8 mouse cellular contexts compared by ENCODE assay signal in the genomic region with DNA sequence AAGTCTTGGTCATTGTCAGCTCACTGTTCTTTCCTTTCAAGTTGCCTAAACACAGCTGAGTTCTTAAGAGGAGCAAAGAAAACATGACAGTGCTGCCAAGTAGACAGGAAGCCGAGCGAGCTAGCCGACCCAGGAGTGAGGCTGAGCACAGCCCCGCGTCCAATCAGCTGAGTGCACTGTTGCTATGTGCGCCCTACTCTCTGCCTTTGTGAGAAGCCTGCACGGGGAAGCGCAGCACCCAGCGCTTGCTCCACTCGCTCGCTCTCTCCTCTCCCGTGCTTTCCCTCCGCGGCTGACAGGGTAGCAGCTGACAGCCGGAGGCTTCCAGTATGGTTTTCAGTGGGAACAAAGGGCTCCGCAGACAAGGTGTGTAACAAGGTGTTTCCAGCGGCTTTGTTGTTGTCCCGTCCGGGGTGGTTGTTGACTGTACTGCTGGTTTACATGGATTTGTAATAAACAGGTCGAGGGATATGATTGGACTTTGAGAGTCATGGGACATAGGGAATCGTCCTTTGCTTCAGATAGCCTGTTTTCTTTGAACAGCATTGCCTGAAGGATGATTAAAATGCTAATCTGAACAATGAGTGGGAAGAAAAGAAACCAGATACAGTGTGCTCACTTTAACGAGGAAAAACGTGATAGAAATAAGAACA. TPM values are rescaled to one million over a fixed set of nuclear protein-coding genes. Genes with fewer than 3 reads are reported as not detected.
DNase-seq lines count a peak whose midpoint lies in the region; ATAC-seq and TF ChIP-seq lines count a peak whose summit lies in the region.

No protein-coding gene starts in this region.

- 0 out of 2 replicates have a peak overlapping the region, but pooled peaks have one; percentile 18 for H3K9ac ChIP-seq in ES-E14 (ENCODE audit: insufficient read depth, low read depth, low read length, poor library complexity, severe bottlenecking)
- H3K9ac ChIP-seq in neural tube, embryonic 15.5 days (replicated peaks), result peak overlapping the region; percentile 71

- in situ Hi-C loops in ES-E14 (cut with MboI; ENCODE audit: low sequenced_read_pairs in 2 of 2, unreplicated experiment in 2 of 2), result no loop called here

- H3K9me3 ChIP-seq in ES-E14 (ENCODE audit: control insufficient read depth, insufficient read depth, low read depth, low read length), result no peaks in the 10 kb centered on the region
- H3K9me3 ChIP-seq in neural tube, embryonic 15.5 days (replicated peaks), result no peaks in the 10 kb centered on the region

- H3K4me1 ChIP-seq in ES-E14 (ENCODE audit: control insufficient read depth in 2 of 2, insufficient read depth in 2 of 2, low read length in 2 of 2, poor library complexity in 1 of 2), result peaks cover 0 to 2% of the 10 kb centered on the region in 2 experiments; a peak in 3 of 4 replicates
- peaks cover 20% of the 10 kb centered on the region for H3K4me1 ChIP-seq in lung, adult 2 months (ENCODE audit: control insufficient read depth, insufficient read depth, low read length)
- peaks cover 52% of the 10 kb centered on the region for H3K4me1 ChIP-seq in neural tube, embryonic 15.5 days

- peak overlapping the region; percentile 62 for H3K4me2 ChIP-seq in neural tube, embryonic 15.5 days

- DNase-seq in ES-E14 (ENCODE audit: low read depth, low spot score), result peak; percentile 59
- DNase-seq in cerebellum, adult 11-12 months, result peak; percentile 92
- DNase-seq in forelimb bud, embryonic 11.5 days (ENCODE audit: low read depth, low spot score), result peak; percentile 82
- peak; percentile 88 for DNase-seq in heart, postnatal 4 days
- DNase-seq in layer of hippocampus, adult 2 months (ENCODE audit: low spot score in 2 of 2), result peak; percentile 90 to 93
- peak; percentile 83 for DNase-seq in lung, adult 2 months
- DNase-seq in testis, postnatal 10 days (ENCODE audit: low spot score), result peak; percentile 82

- TF ChIP-seq POLR2A in lung, adult 2 months (IDR thresholded peaks at IDR 0.05; ENCODE audit: borderline replicate concordance, extremely low read depth, low read depth, low read length), result peak; percentile 95; the same call in 1 of the 2 replicates

- H3K36me3 ChIP-seq in ES-E14 (ENCODE audit: control insufficient read depth, insufficient read depth, low read length, poor library complexity, severe bottlenecking), result no peaks in the 10 kb centered on the region
- H3K36me3 ChIP-seq in neural tube, embryonic 15.5 days, result no peaks in the 10 kb centered on the region

- no peaks in the 10 kb centered on the region for H3K27me3 ChIP-seq in neural tube, embryonic 15.5 days (replicated peaks)

- peak overlapping the region; percentile 15 to 41; a peak in 3 of 4 replicates for H3K4me3 ChIP-seq in ES-E14 (ENCODE audit: insufficient read depth in 1 of 2, low read depth in 1 of 2, low read length in 2 of 2, poor library complexity in 1 of 2, severe bottlenecking in 1 of 2)
- H3K4me3 ChIP-seq in layer of hippocampus, adult 2 months, result peak overlapping the region; percentile 65
- H3K4me3 ChIP-seq in lung, adult 2 months (replicated peaks; ENCODE audit: extremely low read depth, low read depth, low read length), result peak overlapping the region; percentile 84
- H3K4me3 ChIP-seq in neural tube, embryonic 15.5 days (replicated peaks), result peak overlapping the region; percentile 55

- TF ChIP-seq CTCF in layer of hippocampus, adult 2 months (conservative IDR thresholded peaks at IDR 0.05), result no peak
- TF ChIP-seq CTCF in lung, adult 2 months (IDR thresholded peaks at IDR 0.05; ENCODE audit: insufficient read depth, low read length), result no peak

- WGBS in lung, adult 2 months, result 1% methylated on average over 23 of the region's 23 CpGs
- WGBS in neural tube, embryonic 15.5 days, result under 1% methylated on average over 23 of the region's 23 CpGs

- peak; percentile 98 for ATAC-seq in neural tube, embryonic 15.5 days (ENCODE audit: low FRiP score)

- H3K27ac ChIP-seq in ES-E14 (ENCODE audit: insufficient read depth, low read depth, low read length, poor library complexity, severe bottlenecking), result no peak overlapping the region
- H3K27ac ChIP-seq in layer of hippocampus, adult 2 months, result peak overlapping the region; percentile 99
- peak overlapping the region; percentile 95 for H3K27ac ChIP-seq in neural tube, embryonic 15.5 days (replicated peaks)

TF ChIP-seq in ES-E14, 5 proteins besides CTCF, POLR2A, EP300 and RAD21:
- no peak for TF ChIP-seq CHD2 (IDR thresholded peaks at IDR 0.05; ENCODE audit: low read depth, low read length)
- no peak for TF ChIP-seq MAFK (IDR thresholded peaks at IDR 0.05; ENCODE audit: insufficient read depth, low read depth, low read length)
- TF ChIP-seq HCFC1 (IDR thresholded peaks at IDR 0.05; ENCODE audit: borderline replicate concordance, insufficient read depth, low read length), result no peak
- no peak for TF ChIP-seq ZNF384 (IDR thresholded peaks at IDR 0.05; ENCODE audit: low read depth, low read length)

RNA-seq across cellular contexts. Expression of a gene that starts 23.4 kb away (rescaled TPM):
- total RNA-seq in ES-E14 (2012; rRNA removed), result 4.9 and 5.2 TPM in 2 replicates
- total RNA-seq in heart, postnatal 4 days (2021), result 10 to 100 TPM; 13.3 to 15.9 TPM
- 10 to 100 TPM; 47.5 to 52.1 TPM for total RNA-seq in layer of hippocampus, adult 2 months (2021)
- polyA plus RNA-seq in lung, adult 2 months (2012; rRNA removed), result 8.8 and 11.8 TPM in 2 replicates
- polyA plus RNA-seq in neural tube, embryonic 15.5 days (2015; fragmentation: Nextera tagmentation; extraction: Ambion mirVana), result 17.3 and 19.2 TPM in 2 replicates

Comparison
In these comparisons a context has a peak if more than half of its experiments do, and no peak if none do; other contexts are left out.
1. H3K4me3 ChIP-seq: peak in every context shown above with its lines; median percentile 84 in lung, adult 2 months; 65 in layer of hippocampus, adult 2 months; 55 in neural tube, embryonic 15.5 days; 28 in ES-E14.